ENCODE assay signal across 16 mouse cellular contexts in genomic region chr3:4885916-4886315, GRCm38 (mm10).
"Had no signal": no experiment of that assay in that cellular context is flagged by ENCODE, and none has a peak within 500 bp of the region (broad histone marks: within the 10 kb centered on the region; RNA-seq: fewer than 3 reads in every experiment).

No protein-coding gene starts in this region.

- H3K27me3 ChIP-seq: neural tube, embryonic 12.5 days; neural tube, embryonic 13.5 days; neural tube, embryonic 15.5 days; stomach, embryonic 15.5 days had no signal

- H3K4me1 ChIP-seq: neural tube, embryonic 12.5 days; neural tube, embryonic 13.5 days; neural tube, embryonic 15.5 days; stomach, embryonic 15.5 days had no signal

- H3K27ac ChIP-seq: neural tube, embryonic 12.5 days; neural tube, embryonic 13.5 days; neural tube, embryonic 15.5 days; stomach, embryonic 15.5 days; stomach, postnatal 0 days had no signal

- H3K36me3 ChIP-seq: neural tube, embryonic 12.5 days; neural tube, embryonic 13.5 days; neural tube, embryonic 15.5 days; stomach, embryonic 15.5 days had no signal

- DNase-seq: right cerebral cortex, adult 18-20 months; right cerebral cortex, postnatal 14 days; right cerebral cortex, postnatal 25 days; right cerebral cortex, postnatal 4 days; spleen, adult 18-20 months; thymus, adult 18-20 months; thymus, adult 2 months; thymus, postnatal 14 days; thymus, postnatal 25 days; thymus, postnatal 36 days; thymus, postnatal 4 days had no signal

- H3K4me3 ChIP-seq: neural tube, embryonic 12.5 days; neural tube, embryonic 13.5 days; neural tube, embryonic 15.5 days; stomach, embryonic 15.5 days had no signal
